Mouse (Mus musculus): ENCODE data around the gene Ndufaf3. TPM values are rescaled to one million over a fixed set of nuclear protein-coding genes. Genes with fewer than 3 reads are reported as not detected.

The Ndufaf3 gene
- polyA plus RNA-seq (2015; fragmentation: Illumina TruSeq; extraction: RNeasy Lipid Tissue Mini Kit (QIAGEN cat#74804); ENCODE audit: insufficient read depth, low replicate concordance) = 8.6 TPM

GRCm38 (mm10) chr9:108566815-108567776 lies at the start of gene Ndufaf3:
TSS of gene Ndufaf3 (minus strand) at chr9:108567434.

GRCm38 (mm10) chr9:108596998-108597764 lies 29.9 kb upstream of the Ndufaf3 start, which contains the start of gene P4htm:
TSS of gene P4htm (minus strand) at chr9:108597667.

DNA sequence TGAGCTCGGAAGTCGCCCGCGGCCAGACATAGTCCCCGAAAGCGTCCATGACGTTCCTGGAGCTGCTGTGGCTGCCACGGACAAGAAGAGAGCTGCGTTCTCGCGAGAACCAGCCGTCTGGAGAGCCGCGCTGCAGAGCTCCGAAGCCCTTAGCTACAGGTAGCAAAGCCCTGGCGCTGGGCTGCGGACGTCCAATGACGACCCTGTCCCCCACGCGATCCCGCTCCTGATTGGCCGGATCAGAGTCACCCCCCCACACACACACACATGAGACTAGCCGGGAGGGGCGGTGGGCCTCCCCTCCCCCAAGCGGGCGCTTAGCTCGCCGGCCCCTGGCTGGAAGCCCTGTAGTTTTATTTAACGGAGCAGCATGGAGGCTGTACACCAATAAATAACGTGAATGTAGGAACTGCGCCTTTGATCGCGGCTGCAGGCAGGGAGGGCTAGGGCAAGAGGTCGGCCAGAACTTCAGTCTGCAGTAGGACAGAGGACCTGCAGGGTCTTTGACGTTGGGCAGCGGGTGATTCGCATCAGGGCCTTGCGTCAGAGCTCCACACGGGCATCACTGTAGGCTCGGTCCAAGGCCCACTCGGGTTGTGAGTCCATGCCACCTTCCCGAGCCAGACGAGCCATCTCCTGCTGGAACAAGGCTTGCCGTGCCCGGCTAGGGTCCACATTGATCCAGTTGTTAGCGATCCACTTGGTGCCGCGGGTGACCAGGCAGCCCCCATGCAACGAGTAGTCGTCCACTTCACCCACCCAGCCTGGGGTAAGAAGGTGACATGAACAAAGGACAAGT lies 11.5 kb upstream of the Ndufaf3 start, which contains the start of gene Wdr6:
Gene Wdr6, minus strand, starts transcription at position 195 of the 799 bp plus-strand sequence.

DNA sequence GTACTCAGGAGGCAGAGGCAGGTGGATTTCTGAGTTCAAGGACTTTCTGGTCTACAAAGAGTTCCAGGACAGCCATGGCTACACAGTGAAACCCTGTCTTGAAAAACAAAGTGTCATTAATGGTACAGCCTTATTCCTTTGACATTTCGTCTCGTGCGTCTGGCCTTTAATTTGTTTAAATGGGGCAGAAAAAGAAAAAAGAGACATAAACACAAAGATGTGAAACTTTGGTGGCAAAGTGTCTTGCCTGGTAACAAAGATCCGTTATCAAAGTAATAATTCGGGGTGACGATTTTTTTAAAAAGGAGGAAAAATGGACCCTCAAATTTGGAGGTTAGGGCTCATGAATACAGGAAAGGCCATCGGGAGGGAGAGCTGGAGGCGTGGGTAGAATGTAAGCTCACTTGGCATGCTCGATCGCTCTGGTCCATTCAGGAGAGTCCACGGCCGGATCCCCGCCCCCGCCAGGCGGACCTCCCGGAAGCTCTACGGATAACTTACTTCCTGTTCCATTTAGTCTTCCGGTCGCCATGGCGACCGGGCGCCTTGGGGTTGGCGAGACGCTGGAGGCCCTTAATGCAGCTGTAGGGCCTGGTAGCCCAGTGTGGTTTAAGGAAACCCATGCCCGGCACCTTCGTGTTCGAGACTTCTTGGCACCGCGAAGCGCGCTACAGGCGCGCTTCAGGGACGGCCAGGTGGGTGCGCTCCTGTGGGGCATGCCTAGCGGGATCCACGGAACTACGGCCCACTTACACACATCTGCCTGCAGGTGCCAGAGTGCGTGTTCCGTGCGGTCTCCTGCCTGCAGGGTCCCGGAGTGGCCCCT lies 2.4 kb upstream of the Ndufaf3 start, which contains the start of gene Dalrd3:
Gene Dalrd3, plus strand, starts transcription at position 506 of the 826 bp plus-strand sequence.

DNA sequence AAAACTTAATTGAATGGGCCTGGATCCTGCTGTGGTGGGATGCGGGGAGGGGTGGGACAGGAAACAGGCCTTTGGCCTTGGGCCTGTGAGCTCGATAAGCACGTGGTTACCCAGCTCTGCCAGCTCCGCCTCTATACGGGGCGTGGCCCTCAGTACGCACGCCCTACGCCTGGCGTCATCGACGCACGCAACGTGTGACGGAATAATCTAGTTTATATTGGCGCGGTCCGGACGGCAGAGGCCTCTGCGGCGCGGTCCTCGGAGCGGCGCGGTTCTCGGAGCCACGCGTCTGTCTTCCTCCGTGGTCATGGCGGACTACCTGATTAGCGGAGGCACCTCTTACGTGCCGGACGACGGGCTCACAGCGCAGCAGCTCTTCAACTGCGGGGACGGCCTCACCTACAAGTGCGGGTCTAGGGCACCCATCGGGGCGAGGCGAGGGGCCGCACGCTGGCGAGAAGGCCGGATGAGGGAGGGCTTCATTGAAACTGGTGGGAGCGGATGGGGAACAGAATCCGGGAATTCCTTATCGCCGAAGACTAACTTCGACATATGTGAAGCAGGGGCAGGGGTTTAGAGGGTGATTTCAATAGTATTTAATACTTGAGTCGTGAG lies 6.9 kb downstream of the Ndufaf3 start, which contains the start of gene Impdh2:
Gene Impdh2, plus strand, starts transcription at position 60 of the 615 bp plus-strand sequence.

DNA sequence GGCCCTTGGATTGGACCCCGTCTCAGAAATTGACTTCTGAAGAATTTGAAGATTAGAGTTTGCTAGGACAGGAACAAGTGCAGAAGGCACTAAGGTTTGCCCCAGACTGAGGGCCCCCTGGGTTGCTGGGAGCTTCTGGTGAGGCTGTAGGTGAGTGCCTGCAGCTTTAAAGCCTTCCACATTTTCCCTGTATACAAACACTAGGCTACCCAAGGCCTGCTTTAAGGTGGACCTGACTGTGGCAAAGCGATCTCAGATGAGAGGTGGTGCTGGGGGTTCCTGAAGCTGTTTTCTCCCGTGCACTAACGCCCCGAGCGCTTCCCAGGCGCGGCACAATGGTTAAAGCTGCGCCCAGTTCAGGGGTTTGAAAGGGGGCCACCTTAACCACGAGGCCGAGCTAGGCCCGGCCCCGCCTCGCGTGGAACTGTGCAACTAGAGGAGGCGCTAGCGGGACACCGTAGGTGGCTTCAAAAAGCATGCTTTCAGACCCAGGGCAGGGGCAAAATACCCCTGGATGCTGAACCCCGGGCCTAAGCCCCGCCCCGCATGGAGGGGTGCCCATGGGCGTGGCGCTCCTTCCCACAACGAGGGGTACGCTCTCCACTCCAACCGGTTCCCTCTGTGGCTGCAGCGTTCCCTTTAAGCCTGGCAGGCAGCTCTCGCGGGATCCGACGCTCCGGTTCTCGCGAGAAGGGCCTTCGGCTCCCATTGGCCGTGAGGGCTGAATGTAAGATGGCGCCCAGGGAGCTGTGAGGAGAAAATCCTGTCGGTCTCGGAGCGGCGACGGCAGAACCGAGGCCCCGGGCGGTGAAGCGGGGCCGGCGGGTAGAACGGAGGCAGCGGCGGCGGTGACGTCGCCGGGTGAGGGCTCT lies 50.6 kb downstream of the Ndufaf3 start, which contains the start of gene Qrich1:
Gene Qrich1, plus strand, starts transcription at position 427 of the 872 bp plus-strand sequence.

Other genes starting within 250 kb of the Ndufaf3 start
- gene Gpx1, start 228.5 kb downstream of the Ndufaf3 start, polyA plus RNA-seq (2015; fragmentation: Illumina TruSeq; extraction: RNeasy Lipid Tissue Mini Kit (QIAGEN cat#74804); ENCODE audit: insufficient read depth, low replicate concordance) = 346 TPM
- gene Usp4, start 219.6 kb downstream of the Ndufaf3 start, polyA plus RNA-seq (2015; fragmentation: Illumina TruSeq; extraction: RNeasy Lipid Tissue Mini Kit (QIAGEN cat#74804); ENCODE audit: insufficient read depth, low replicate concordance) = 112 TPM
- 3.8 TPM for gene 1700102P08Rik, start 174.6 kb downstream of the Ndufaf3 start, polyA plus RNA-seq (2015; fragmentation: Illumina TruSeq; extraction: RNeasy Lipid Tissue Mini Kit (QIAGEN cat#74804); ENCODE audit: insufficient read depth, low replicate concordance)
- 0.10 TPM for gene Ccdc36, start 138.9 kb downstream of the Ndufaf3 start, polyA plus RNA-seq (2015; fragmentation: Illumina TruSeq; extraction: RNeasy Lipid Tissue Mini Kit (QIAGEN cat#74804); ENCODE audit: insufficient read depth, low replicate concordance)
- not detected for gene BC048562, start 131.0 kb downstream of the Ndufaf3 start, polyA plus RNA-seq (2015; fragmentation: Illumina TruSeq; extraction: RNeasy Lipid Tissue Mini Kit (QIAGEN cat#74804); ENCODE audit: insufficient read depth, low replicate concordance)
- 13.7 TPM for gene Ccdc71, start 106.9 kb downstream of the Ndufaf3 start, polyA plus RNA-seq (2015; fragmentation: Illumina TruSeq; extraction: RNeasy Lipid Tissue Mini Kit (QIAGEN cat#74804); ENCODE audit: insufficient read depth, low replicate concordance)
- 8.7 TPM for gene Klhdc8b, start 105.9 kb downstream of the Ndufaf3 start, polyA plus RNA-seq (2015; fragmentation: Illumina TruSeq; extraction: RNeasy Lipid Tissue Mini Kit (QIAGEN cat#74804); ENCODE audit: insufficient read depth, low replicate concordance)
- gene Lamb2, start 87.7 kb downstream of the Ndufaf3 start, polyA plus RNA-seq (2015; fragmentation: Illumina TruSeq; extraction: RNeasy Lipid Tissue Mini Kit (QIAGEN cat#74804); ENCODE audit: insufficient read depth, low replicate concordance) = 11.6 TPM
- 83.1 TPM for gene Usp19, start 76.8 kb downstream of the Ndufaf3 start, polyA plus RNA-seq (2015; fragmentation: Illumina TruSeq; extraction: RNeasy Lipid Tissue Mini Kit (QIAGEN cat#74804); ENCODE audit: insufficient read depth, low replicate concordance)
- 137 TPM for gene Qars, start 59.7 kb downstream of the Ndufaf3 start, polyA plus RNA-seq (2015; fragmentation: Illumina TruSeq; extraction: RNeasy Lipid Tissue Mini Kit (QIAGEN cat#74804); ENCODE audit: insufficient read depth, low replicate concordance)
- gene Qrich1, start 50.6 kb downstream of the Ndufaf3 start, polyA plus RNA-seq (2015; fragmentation: Illumina TruSeq; extraction: RNeasy Lipid Tissue Mini Kit (QIAGEN cat#74804); ENCODE audit: insufficient read depth, low replicate concordance) = 119 TPM
- gene Impdh2, start 7.1 kb downstream of the Ndufaf3 start, polyA plus RNA-seq (2015; fragmentation: Illumina TruSeq; extraction: RNeasy Lipid Tissue Mini Kit (QIAGEN cat#74804); ENCODE audit: insufficient read depth, low replicate concordance) = 139 TPM
- gene Dalrd3, start 2.5 kb upstream of the Ndufaf3 start, polyA plus RNA-seq (2015; fragmentation: Illumina TruSeq; extraction: RNeasy Lipid Tissue Mini Kit (QIAGEN cat#74804); ENCODE audit: insufficient read depth, low replicate concordance) = 58.1 TPM
- 11.5 TPM for gene Wdr6, start 11.3 kb upstream of the Ndufaf3 start, polyA plus RNA-seq (2015; fragmentation: Illumina TruSeq; extraction: RNeasy Lipid Tissue Mini Kit (QIAGEN cat#74804); ENCODE audit: insufficient read depth, low replicate concordance)
- 0.48 TPM for gene P4htm, start 30.2 kb upstream of the Ndufaf3 start, polyA plus RNA-seq (2015; fragmentation: Illumina TruSeq; extraction: RNeasy Lipid Tissue Mini Kit (QIAGEN cat#74804); ENCODE audit: insufficient read depth, low replicate concordance)
- gene Arih2, start 82.0 kb upstream of the Ndufaf3 start, polyA plus RNA-seq (2015; fragmentation: Illumina TruSeq; extraction: RNeasy Lipid Tissue Mini Kit (QIAGEN cat#74804); ENCODE audit: insufficient read depth, low replicate concordance) = 75.7 TPM
- gene Slc25a20, start 94.7 kb upstream of the Ndufaf3 start, polyA plus RNA-seq (2015; fragmentation: Illumina TruSeq; extraction: RNeasy Lipid Tissue Mini Kit (QIAGEN cat#74804); ENCODE audit: insufficient read depth, low replicate concordance) = 30.9 TPM
- gene Prkar2a, start 121.9 kb upstream of the Ndufaf3 start, polyA plus RNA-seq (2015; fragmentation: Illumina TruSeq; extraction: RNeasy Lipid Tissue Mini Kit (QIAGEN cat#74804); ENCODE audit: insufficient read depth, low replicate concordance) = 23.6 TPM
- gene Ip6k2, start 216.4 kb upstream of the Ndufaf3 start, polyA plus RNA-seq (2015; fragmentation: Illumina TruSeq; extraction: RNeasy Lipid Tissue Mini Kit (QIAGEN cat#74804); ENCODE audit: insufficient read depth, low replicate concordance) = 77.0 TPM
- 8.2 TPM for gene Nckipsd, start 240.9 kb upstream of the Ndufaf3 start, polyA plus RNA-seq (2015; fragmentation: Illumina TruSeq; extraction: RNeasy Lipid Tissue Mini Kit (QIAGEN cat#74804); ENCODE audit: insufficient read depth, low replicate concordance)

Data from spleen, adult 10 weeks (tissue).